Comparison of ENCODE assay signal across 8 mouse cellular contexts in genomic region chr8:121697735-121698614, GRCm38 (mm10). TPM values are rescaled to one million over a fixed set of nuclear protein-coding genes. Genes with fewer than 3 reads are reported as not detected.
DNase-seq lines count a peak whose midpoint lies in the region; ATAC-seq and TF ChIP-seq lines count a peak whose summit lies in the region.

No protein-coding gene starts in this region.

- intact Hi-C loops in heart, postnatal 36 days (cut with DNase I), result no loop called here

- no peak for DNase-seq in heart, postnatal 36 days
- DNase-seq in brain, embryonic 14.5 days (ENCODE audit: low read depth), result peak; percentile 83
- DNase-seq in midbrain, embryonic 14.5 days, result peak; percentile 85
- DNase-seq in spleen, postnatal 4 days (ENCODE audit: low spot score in 2 of 2), result no peak
- DNase-seq in spleen, postnatal 14 days (ENCODE audit: low spot score in 2 of 2), result no peak

- no peak overlapping the region for H3K27ac ChIP-seq in heart, embryonic 15.5 days
- peak overlapping the region; percentile 44; the same call in 1 of the 2 replicates for H3K27ac ChIP-seq in forebrain, embryonic 16.5 days (ENCODE audit: low read length)
- H3K27ac ChIP-seq in midbrain, embryonic 14.5 days (replicated peaks; ENCODE audit: low read depth, low read length), result peak overlapping the region; percentile 74

- peak overlapping the region; percentile 43 for H3K4me2 ChIP-seq in heart, embryonic 15.5 days
- H3K4me2 ChIP-seq in forebrain, embryonic 16.5 days (ENCODE audit: low read length), result peak overlapping the region; percentile 43
- H3K4me2 ChIP-seq in midbrain, embryonic 14.5 days (ENCODE audit: low read length), result peak overlapping the region; percentile 36

- H3K9me3 ChIP-seq in heart, embryonic 15.5 days (replicated peaks), result no peaks in the 10 kb centered on the region
- H3K9me3 ChIP-seq in forebrain, embryonic 16.5 days (ENCODE audit: control insufficient read depth, low read length), result no peaks in the 10 kb centered on the region
- H3K9me3 ChIP-seq in midbrain, embryonic 14.5 days (ENCODE audit: control insufficient read depth, low read length), result no peaks in the 10 kb centered on the region

- TF ChIP-seq POLR2A in brain, embryonic 14.5 days (IDR thresholded peaks at IDR 0.05; ENCODE audit: borderline replicate concordance, extremely low read depth, insufficient read depth, insufficient read length, poor library complexity, severe bottlenecking), result no peak

- no peaks in the 10 kb centered on the region for H3K36me3 ChIP-seq in heart, embryonic 15.5 days
- no peaks in the 10 kb centered on the region for H3K36me3 ChIP-seq in forebrain, embryonic 16.5 days (ENCODE audit: control insufficient read depth, insufficient read depth)
- no peaks in the 10 kb centered on the region for H3K36me3 ChIP-seq in midbrain, embryonic 14.5 days (ENCODE audit: control insufficient read depth, insufficient read depth, low read length)

- WGBS in heart, embryonic 15.5 days, result 3% methylated on average over 17 of the region's 17 CpGs
- WGBS in forebrain, embryonic 16.5 days, result 2% methylated on average over 17 of the region's 17 CpGs
- 2% methylated on average over 17 of the region's 17 CpGs for WGBS in midbrain, embryonic 14.5 days

- H3K9ac ChIP-seq in heart, embryonic 15.5 days, result no peak overlapping the region
- H3K9ac ChIP-seq in forebrain, embryonic 16.5 days (replicated peaks; ENCODE audit: low read depth, low read length), result peak overlapping the region; percentile 25; the same call in 1 of the 2 replicates
- no peak overlapping the region; the same call in 1 of the 2 replicates for H3K9ac ChIP-seq in midbrain, embryonic 14.5 days (replicated peaks; ENCODE audit: low read length)

- no peak overlapping the region for H3K4me3 ChIP-seq in heart, embryonic 15.5 days
- H3K4me3 ChIP-seq in forebrain, embryonic 16.5 days (replicated peaks; ENCODE audit: low read length), result no peak overlapping the region
- H3K4me3 ChIP-seq in midbrain, embryonic 14.5 days (replicated peaks; ENCODE audit: low read depth, low read length), result peak overlapping the region; percentile 3; the same call in 1 of the 2 replicates

- no peak for TF ChIP-seq CTCF in brain, embryonic 14.5 days (IDR thresholded peaks at IDR 0.05; ENCODE audit: borderline replicate concordance, extremely low read depth, insufficient read depth, insufficient read length)

- no peaks in the 10 kb centered on the region; the same call in 1 of the 2 replicates for H3K27me3 ChIP-seq in heart, embryonic 15.5 days
- no peaks in the 10 kb centered on the region for H3K27me3 ChIP-seq in forebrain, embryonic 16.5 days (replicated peaks; ENCODE audit: control insufficient read depth, insufficient read depth, low read length)
- H3K27me3 ChIP-seq in midbrain, embryonic 14.5 days (ENCODE audit: control insufficient read depth, insufficient read depth, low read length), result no peaks in the 10 kb centered on the region

- H3K4me1 ChIP-seq in heart, embryonic 15.5 days (replicated peaks), result peaks cover 9% of the 10 kb centered on the region
- H3K4me1 ChIP-seq in forebrain, embryonic 16.5 days (replicated peaks; ENCODE audit: control insufficient read depth, insufficient read depth, low read length), result peaks cover 15% of the 10 kb centered on the region
- H3K4me1 ChIP-seq in midbrain, embryonic 14.5 days (ENCODE audit: control insufficient read depth, insufficient read depth, low read length), result peaks cover 11% of the 10 kb centered on the region

- no peak for ATAC-seq in heart, embryonic 15.5 days (replicated peaks; ENCODE audit: insufficient number of reproducible peaks, insufficient read depth, low FRiP score, low read depth)
- peak; percentile 30 for ATAC-seq in forebrain, embryonic 16.5 days
- peak; percentile 48 for ATAC-seq in midbrain, embryonic 14.5 days (ENCODE audit: low FRiP score, low TSS enrichment)
- ATAC-seq in monocyte, adult 5-6 weeks (replicated peaks; ENCODE audit: insufficient number of reproducible peaks, low FRiP score, low TSS enrichment, poor library complexity, severe bottlenecking), result no peak

RNA-seq across cellular contexts. Expression of gene Jph3, which starts 31.4 kb away (rescaled TPM):
- polyA plus RNA-seq in heart, embryonic 15.5 days (2015; fragmentation: Nextera tagmentation; extraction: Ambion mirVana), result 0.21 and 1.2 TPM in 2 replicates
- total RNA-seq in heart, postnatal 36 days (2021), result under 1 TPM in 1 of 2 experiments, not detected in 1; 0.08 TPM
- 28.7 and 57.2 TPM in 2 replicates for polyA plus RNA-seq in brain, embryonic 14.5 days (2012; rRNA removed)
- 93.4 and 95.3 TPM in 2 replicates for polyA plus RNA-seq in forebrain, embryonic 16.5 days (2015; fragmentation: Nextera tagmentation; extraction: Ambion mirVana)
- 73.5 and 86.4 TPM in 2 replicates for polyA plus RNA-seq in midbrain, embryonic 14.5 days (2014; fragmentation: Nextera tagmentation; extraction: Ambion mirVana)
- total RNA-seq in monocyte, adult 5-6 weeks (2017), result not detected in 3 replicates

RNA-seq across cellular contexts. Expression of gene Zcchc14, which starts 45.3 kb away (rescaled TPM):
- 7.8 and 8.8 TPM in 2 replicates for polyA plus RNA-seq in heart, embryonic 15.5 days (2015; fragmentation: Nextera tagmentation; extraction: Ambion mirVana)
- total RNA-seq in heart, postnatal 36 days (2021), result 10 to 100 TPM; 25.3 to 33.1 TPM
- polyA plus RNA-seq in brain, embryonic 14.5 days (2012; rRNA removed), result 66.6 and 84.4 TPM in 2 replicates
- polyA plus RNA-seq in forebrain, embryonic 16.5 days (2015; fragmentation: Nextera tagmentation; extraction: Ambion mirVana), result 37.3 and 38.5 TPM in 2 replicates
- 39.0 and 43.4 TPM in 2 replicates for polyA plus RNA-seq in midbrain, embryonic 14.5 days (2014; fragmentation: Nextera tagmentation; extraction: Ambion mirVana)
- 0.19 to 0.21 TPM in 2 of 3 replicates, not detected in the other for total RNA-seq in monocyte, adult 5-6 weeks (2017)

Comparison
In these comparisons a context has a peak if more than half of its experiments do, and no peak if none do; other contexts are left out.
1. ATAC-seq: peak in forebrain, embryonic 16.5 days (single experiment) and midbrain, embryonic 14.5 days (single experiment); none in heart, embryonic 15.5 days (single experiment) and monocyte, adult 5-6 weeks (single experiment).
2. DNase-seq: peak in brain, embryonic 14.5 days (single experiment) and midbrain, embryonic 14.5 days (single experiment); none in heart, postnatal 36 days (0 of 2), spleen, postnatal 4 days (0 of 2) and spleen, postnatal 14 days (0 of 2).
3. RNA of gene Jph3, which starts 31.4 kb away (polyA plus RNA-seq): 93.4 to 95.3 TPM in forebrain, embryonic 16.5 days, 73.5 to 86.4 TPM in midbrain, embryonic 14.5 days and 28.7 to 57.2 TPM in brain, embryonic 14.5 days; 0.21 to 1.2 TPM in heart, embryonic 15.5 days; every median in the first group is over 10 times any median in the second.
4. Peak in every context shown above with its lines, with median percentiles within 50 percentile points of each other: H3K4me2 ChIP-seq.